Mouse (Mus musculus): ENCODE data around the gene Gm27027.

Gene Gm27027

GRCm38 (mm10) chr2:93928866-93929265 is 67.3 kb downstream of the Gm27027 start:
- DNase-seq (ENCODE audit: extremely low spot score): no peak

- no peak for DNase-seq (ENCODE audit: extremely low spot score)
Observed at GRCm38 (mm10) chr2:93927701-93928437, 68.3 kb downstream of the Gm27027 start.

- DNase-seq (ENCODE audit: extremely low spot score): no peak
Observed at GRCm38 (mm10) chr2:93926141-93926540, 70.0 kb downstream of the Gm27027 start.

- no peak for DNase-seq (ENCODE audit: extremely low spot score)
Observed at GRCm38 (mm10) chr2:93919093-93919492, 77.1 kb downstream of the Gm27027 start.

GRCm38 (mm10) chr2:93913552-93913951 is 82.6 kb downstream of the Gm27027 start:
- no peak for DNase-seq (ENCODE audit: extremely low spot score)

GRCm38 (mm10) chr2:93911942-93912341 is 84.2 kb downstream of the Gm27027 start:
- no peak for DNase-seq (ENCODE audit: extremely low spot score)

- no peak for DNase-seq (ENCODE audit: extremely low spot score)
Observed at GRCm38 (mm10) chr2:93909716-93910115, 86.4 kb downstream of the Gm27027 start.

GRCm38 (mm10) chr2:93907519-93908294 is 88.4 kb downstream of the Gm27027 start:
- no peak for DNase-seq (ENCODE audit: extremely low spot score)

All from embryo, embryonic 9.5 days (tissue).